In genomic region chr16:91043461-91044248, GRCm38 (mm10) we compare ENCODE assay signal across 8 mouse cellular contexts. TPM values are rescaled to one million over a fixed set of nuclear protein-coding genes. Genes with fewer than 3 reads are reported as not detected.
DNase-seq lines count a peak whose midpoint lies in the region; ATAC-seq and TF ChIP-seq lines count a peak whose summit lies in the region.

No protein-coding gene starts in this region.

- H3K27ac ChIP-seq in hindbrain, postnatal 0 days = peak overlapping the region; percentile 98

- H3K4me2 ChIP-seq in hindbrain, postnatal 0 days (ENCODE audit: low read depth, low read length) = peak overlapping the region; percentile 74

- peak; percentile 68 for DNase-seq in T-cell, adult 2 months (ENCODE audit: low spot score)
- peak; percentile 76 to 82 for DNase-seq in cerebellum, postnatal 10 days
- peak; percentile 32 to 34 for DNase-seq in frontal cortex, postnatal 25 days (ENCODE audit: low spot score in 2 of 2)
- peak; percentile 73 for DNase-seq in hindbrain, postnatal 0 days (ENCODE audit: low spot score)
- DNase-seq in left cerebral cortex, postnatal 14 days (ENCODE audit: low spot score in 2 of 2) = peak; percentile 43 to 56
- peak; percentile 71 for DNase-seq in right cerebral cortex, postnatal 14 days
- peak; percentile 70 for DNase-seq in yolk sac, embryonic 10.5 days (ENCODE audit: low spot score)

- peaks cover 9% of the 10 kb centered on the region for H3K4me1 ChIP-seq in hindbrain, postnatal 0 days (ENCODE audit: insufficient read depth, low read length)

- intact Hi-C loops in left cerebral cortex, postnatal 14 days (cut with DNase I) = no loop called here

- no peaks in the 10 kb centered on the region for H3K27me3 ChIP-seq in hindbrain, postnatal 0 days (ENCODE audit: insufficient read depth, low read length)

- H3K4me3 ChIP-seq in hindbrain, postnatal 0 days (ENCODE audit: low read length) = peak overlapping the region; percentile 86

- TF ChIP-seq CTCF in hindbrain, postnatal 0 days (IDR thresholded peaks at IDR 0.05; ENCODE audit: low read depth) = no peak

- H3K9ac ChIP-seq in hindbrain, postnatal 0 days (replicated peaks; ENCODE audit: low read length) = peak overlapping the region; percentile 98

- no peaks in the 10 kb centered on the region for H3K9me3 ChIP-seq in hindbrain, postnatal 0 days (ENCODE audit: low read length)

- H3K36me3 ChIP-seq in hindbrain, postnatal 0 days (ENCODE audit: insufficient read depth, low read length) = peaks cover 6% of the 10 kb centered on the region; the same call in 1 of the 2 replicates

- under 1% methylated on average over 60 of the region's 63 CpGs for WGBS in hindbrain, postnatal 0 days

- peak; percentile 79 for ATAC-seq in hindbrain, postnatal 0 days
- peak; percentile 27 for ATAC-seq in megakaryocyte-erythroid progenitor cell, adult 5-6 weeks (replicated peaks; ENCODE audit: low FRiP score, low TSS enrichment, poor library complexity, severe bottlenecking)

RNA-seq across cellular contexts. Expression of gene Paxbp1, which starts 0.7 kb away (rescaled TPM):
- total RNA-seq in hindbrain, postnatal 0 days (2014; rRNA removed) = 39.7 and 45.3 TPM in 2 replicates
- 22.8 and 27.2 TPM in 2 replicates for polyA plus RNA-seq in hindbrain, postnatal 0 days (2015; fragmentation: Nextera tagmentation; extraction: Ambion mirVana)
- total RNA-seq in left cerebral cortex, postnatal 14 days (2021) = 10 to 100 TPM; 49.6 to 54.3 TPM
- total RNA-seq in megakaryocyte-erythroid progenitor cell, adult 5-6 weeks (2014; fragmentation: Nextera tagmentation) = 103 and 125 TPM in 2 replicates
- 85.8 and 94.4 TPM in 2 replicates for total RNA-seq in megakaryocyte-erythroid progenitor cell, adult 5-6 weeks (2017)

RNA-seq across cellular contexts. Expression of gene Synj1, which starts 32.5 kb away (rescaled TPM):
- 47.9 and 58.1 TPM in 2 replicates for total RNA-seq in hindbrain, postnatal 0 days (2014; rRNA removed)
- polyA plus RNA-seq in hindbrain, postnatal 0 days (2015; fragmentation: Nextera tagmentation; extraction: Ambion mirVana) = 42.4 and 50.5 TPM in 2 replicates
- total RNA-seq in left cerebral cortex, postnatal 14 days (2021) = 100 to 1,000 TPM; 270 to 273 TPM
- 38.1 and 48.6 TPM in 2 replicates for total RNA-seq in megakaryocyte-erythroid progenitor cell, adult 5-6 weeks (2014; fragmentation: Nextera tagmentation)
- total RNA-seq in megakaryocyte-erythroid progenitor cell, adult 5-6 weeks (2017) = 25.4 and 28.7 TPM in 2 replicates

RNA-seq across cellular contexts. Expression of gene 4932438H23Rik, which starts 51.3 kb away (rescaled TPM):
- 1.6 and 2.0 TPM in 2 replicates for total RNA-seq in hindbrain, postnatal 0 days (2014; rRNA removed)
- polyA plus RNA-seq in hindbrain, postnatal 0 days (2015; fragmentation: Nextera tagmentation; extraction: Ambion mirVana) = 0.94 and 2.0 TPM in 2 replicates
- 1 to 10 TPM in 1 of 2 experiments, under 1 TPM in 1; 0.70 to 1.1 TPM for total RNA-seq in left cerebral cortex, postnatal 14 days (2021)
- not detected in 2 replicates for total RNA-seq in megakaryocyte-erythroid progenitor cell, adult 5-6 weeks (2014; fragmentation: Nextera tagmentation)
- total RNA-seq in megakaryocyte-erythroid progenitor cell, adult 5-6 weeks (2017) = not detected in 2 replicates

Comparison
In these comparisons a context has a peak if more than half of its experiments do, and no peak if none do; other contexts are left out.
1. Peak in every context shown above with its lines: DNase-seq, ATAC-seq, H3K4me3 ChIP-seq and H3K27ac ChIP-seq.